Mouse (Mus musculus): ENCODE data around the gene Ndufaf5.

DNA sequence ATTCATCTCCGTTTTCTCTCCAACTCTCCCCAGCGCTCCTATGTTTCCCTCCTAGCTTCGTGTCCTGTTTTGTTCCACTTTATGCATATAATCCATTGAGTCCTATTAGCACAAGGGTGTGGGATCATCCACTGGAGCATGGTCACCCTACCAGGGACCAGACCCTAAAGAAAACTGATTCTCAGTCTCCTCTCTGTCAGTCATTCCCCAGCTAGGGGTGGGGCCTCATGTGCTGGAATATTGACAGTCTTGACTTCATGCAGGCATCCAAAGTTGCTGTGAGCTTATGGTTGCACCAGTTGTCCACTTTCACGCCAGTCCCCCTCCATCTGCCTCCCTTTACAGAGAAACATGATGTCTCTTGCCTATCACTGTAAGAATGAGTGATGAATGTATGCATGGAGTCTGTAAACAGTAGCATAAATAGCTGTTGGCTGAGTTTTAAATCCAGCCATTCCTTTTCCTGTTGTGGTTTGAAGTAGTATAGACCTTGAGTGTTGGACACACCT is 44.1 kb downstream of the Ndufaf5 start:
- TF ChIP-seq CTCF (conservative IDR thresholded peaks at IDR 0.05; ENCODE audit: low read length) (no peak), NANOG (IDR thresholded peaks at IDR 0.05; ENCODE audit: borderline replicate concordance, low read length) (no peak)
